Mouse (Mus musculus) regulatory T cell (primary cell): Measurements from ENCODE around the gene Hdac11.

Experiments used
- in situ Hi-C: fragments of 300-600 bp; cut with MboI, MseI; formaldehyde crosslinking; loops from one replicate; pipeline ENCODE4 v1.15.1; 2025; ENCODE audit warnings: high pct_unique_total_duplicates

The Hdac11 gene

GRCm38 (mm10) chr6:91169129-91169528 lies 12.7 kb downstream of the Hdac11 start:
- in situ Hi-C loops, result no loop called here

DNA sequence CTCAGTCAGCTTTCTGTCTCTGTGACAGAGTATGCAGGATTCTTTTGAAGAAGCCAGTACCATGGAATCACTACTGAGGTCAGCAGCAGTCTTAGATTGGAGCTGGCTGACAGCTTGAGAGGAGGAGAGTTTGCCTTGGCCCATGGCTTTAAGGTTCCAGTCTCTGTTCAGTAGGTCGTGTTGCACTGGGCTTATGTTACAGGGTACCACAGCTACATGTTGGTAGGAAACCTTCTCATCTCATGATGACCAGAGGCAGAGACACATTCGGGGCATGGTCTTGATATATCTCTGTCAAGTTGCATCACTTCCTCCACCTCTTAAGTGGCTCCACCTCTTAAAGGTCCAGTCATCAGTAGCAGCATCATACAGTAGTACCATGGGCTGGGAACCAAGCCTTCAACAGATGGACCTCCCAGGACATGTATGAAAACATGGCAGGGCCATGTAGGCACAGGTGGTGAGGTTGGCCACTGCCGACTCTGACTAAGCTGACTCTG lies 15.0 kb downstream of the Hdac11 start:
- in situ Hi-C loops, result no loop called here

DNA sequence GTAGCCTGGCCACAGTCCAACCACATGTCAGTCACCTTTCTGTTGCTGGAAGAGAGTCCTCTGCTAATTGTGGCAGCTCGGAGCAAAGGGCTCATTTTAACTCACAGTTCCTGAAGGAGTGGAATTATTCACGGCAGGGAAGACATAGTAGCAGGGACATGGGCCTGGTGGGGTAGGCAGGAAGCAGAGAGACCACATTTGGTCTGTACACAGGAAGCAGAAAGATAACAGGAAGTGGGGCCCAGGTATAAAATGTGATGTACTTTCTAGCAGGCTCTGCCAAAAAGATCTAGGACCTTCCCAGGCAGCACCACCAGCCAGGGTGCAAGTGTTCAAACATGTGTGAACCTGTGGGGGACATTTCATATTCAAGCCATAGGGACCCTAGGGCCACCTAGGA lies 15.9 kb downstream of the Hdac11 start:
- in situ Hi-C loops, result no loop called here

DNA sequence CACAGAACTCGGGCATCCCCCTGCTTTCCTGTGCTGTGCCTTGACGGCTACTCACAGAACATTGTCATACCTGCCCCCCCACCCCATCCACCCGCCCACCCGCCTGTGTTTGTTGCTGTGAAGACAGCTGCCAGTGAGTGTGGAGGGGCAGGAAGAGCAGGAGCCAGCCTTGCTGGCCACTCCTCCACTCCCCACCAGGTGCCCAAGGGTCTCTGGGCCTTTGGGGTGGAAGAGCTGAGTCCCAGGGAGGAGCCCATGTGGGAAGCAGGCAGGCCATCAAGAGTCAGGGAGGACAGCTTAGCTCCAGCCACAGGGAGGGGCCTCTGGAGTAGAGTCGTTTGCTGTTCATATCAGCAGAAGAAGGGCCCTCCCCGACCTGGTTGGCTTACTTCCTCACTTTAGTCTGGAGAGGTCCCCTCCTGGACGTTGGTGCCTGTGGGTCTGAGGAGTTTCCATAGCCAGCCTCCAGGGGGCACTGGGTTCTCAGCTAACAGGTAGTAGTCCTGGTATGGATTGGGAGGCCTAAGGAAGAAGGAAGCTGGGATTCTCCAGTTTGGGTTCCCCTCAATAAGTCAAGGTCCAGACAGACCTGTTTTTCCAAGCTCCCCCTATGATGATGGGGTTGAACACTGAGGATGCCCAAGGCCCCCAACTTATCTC lies 16.9 kb downstream of the Hdac11 start:
- in situ Hi-C loops, result no loop called here

- in situ Hi-C loops, result no loop called here
Measured at GRCm38 (mm10) chr6:91174211-91174610, 17.7 kb downstream of the Hdac11 start.

DNA sequence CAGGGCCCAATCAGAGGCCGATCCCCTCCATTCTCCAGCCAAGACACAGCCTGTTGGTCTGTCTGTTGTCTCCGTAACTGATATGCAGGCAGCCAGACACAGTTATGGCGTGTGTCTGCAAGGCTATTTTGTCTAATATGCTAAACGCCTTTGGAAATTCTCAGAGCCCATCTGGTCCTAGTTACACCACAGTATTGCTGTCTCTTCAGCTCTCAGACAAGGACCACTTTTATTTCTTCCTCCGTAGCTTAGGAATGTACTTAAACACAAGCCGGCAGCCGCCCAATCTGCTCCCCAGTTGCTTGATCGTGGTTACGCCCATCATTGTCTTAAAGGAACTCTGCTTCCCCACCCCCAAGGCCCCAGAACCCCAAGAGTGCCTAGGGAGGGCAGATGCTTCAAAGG lies 24.3 kb downstream of the Hdac11 start:
- in situ Hi-C loops, result loop anchor here (5.0 kb wide), 1 partner anchor 102 kb away; no protein-coding TSS in a partner anchor

DNA sequence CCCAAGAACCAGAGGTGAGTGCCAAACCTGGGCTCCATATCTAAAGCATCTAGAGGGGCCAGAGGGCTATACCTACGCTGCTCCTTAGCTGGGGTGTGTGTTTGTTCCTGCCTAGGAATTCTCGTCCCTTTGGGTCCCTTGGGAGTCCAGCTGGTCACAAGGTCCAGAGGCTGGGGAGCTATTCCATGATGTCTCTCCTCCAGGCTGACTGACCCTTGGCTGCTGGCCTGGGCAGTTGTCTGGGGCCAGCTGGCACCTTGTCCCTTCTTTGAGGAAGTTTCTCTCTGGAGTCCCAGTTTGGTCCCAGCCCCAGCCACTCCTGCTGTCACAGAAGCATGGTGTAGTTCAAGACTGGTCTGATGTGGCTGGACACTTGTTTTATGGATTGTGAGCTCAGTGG lies 24.9 kb downstream of the Hdac11 start:
- in situ Hi-C loops, result loop anchor here (5.0 kb wide), 1 partner anchor 101 kb away; no protein-coding TSS in a partner anchor

GRCm38 (mm10) chr6:91182075-91182490 lies 25.6 kb downstream of the Hdac11 start:
- in situ Hi-C loops, result loop anchor here (5.0 kb wide), 1 partner anchor 100 kb away; no protein-coding TSS in a partner anchor

GRCm38 (mm10) chr6:91183041-91183440 lies 26.6 kb downstream of the Hdac11 start:
- in situ Hi-C loops, result loop anchor here (5.0 kb wide), 1 partner anchor 99 kb away; no protein-coding TSS in a partner anchor

- in situ Hi-C loops, result loop anchor here (5.0 kb wide), 1 partner anchor 98 kb away; no protein-coding TSS in a partner anchor
Measured at GRCm38 (mm10) chr6:91183980-91184379, 27.5 kb downstream of the Hdac11 start.

GRCm38 (mm10) chr6:91184776-91185175 lies 28.3 kb downstream of the Hdac11 start:
- in situ Hi-C loops, result loop anchor here (5.0 kb wide), 1 partner anchor 98 kb away; no protein-coding TSS in a partner anchor

GRCm38 (mm10) chr6:91185502-91185901 lies 29.0 kb downstream of the Hdac11 start:
- in situ Hi-C loops, result no loop called here

- in situ Hi-C loops, result no loop called here
Measured at GRCm38 (mm10) chr6:91186161-91186931, 29.9 kb downstream of the Hdac11 start.

DNA sequence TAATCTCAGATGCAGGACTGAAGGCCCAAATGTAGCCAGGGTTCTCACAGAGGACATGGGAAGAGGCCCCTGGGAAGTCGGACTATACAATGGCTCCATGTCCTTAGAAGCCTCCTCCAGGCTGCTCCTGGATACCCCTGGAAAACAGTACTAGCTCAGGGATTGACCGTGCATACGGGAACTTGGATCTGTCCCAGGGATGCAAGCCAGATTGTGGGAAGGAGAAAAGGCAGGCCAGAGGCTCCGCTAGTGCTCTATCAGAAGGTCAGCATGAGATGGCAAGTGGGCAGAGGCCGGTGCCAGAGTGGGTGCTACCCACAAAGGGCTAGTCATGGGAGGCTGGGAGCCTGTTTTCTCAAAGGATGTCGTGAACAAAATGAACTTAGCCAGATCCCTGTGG lies 30.5 kb downstream of the Hdac11 start:
- in situ Hi-C loops, result no loop called here

DNA sequence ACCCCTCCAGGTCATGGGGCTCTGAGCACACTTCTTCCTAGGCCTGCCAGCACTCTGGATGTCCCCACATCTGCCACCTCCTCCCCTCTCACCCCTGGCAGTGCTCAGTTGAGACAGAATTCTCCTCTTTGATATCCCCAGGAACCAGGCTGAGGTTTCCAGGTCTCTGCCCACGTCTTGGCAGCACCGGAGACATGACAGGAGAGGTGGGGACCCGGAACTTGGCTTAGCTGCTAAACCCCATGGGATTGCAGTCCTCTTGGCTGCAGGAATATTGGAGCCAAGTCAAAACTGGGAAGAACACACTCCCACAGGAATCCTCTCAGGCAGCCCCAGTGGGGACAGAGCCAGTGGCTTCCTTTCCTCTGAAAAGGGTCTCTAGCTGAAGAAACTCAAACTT lies 31.4 kb downstream of the Hdac11 start:
- in situ Hi-C loops, result no loop called here

GRCm38 (mm10) chr6:91189971-91190370 lies 33.5 kb downstream of the Hdac11 start:
- in situ Hi-C loops, result loop anchor here (10.0 kb wide), 1 partner anchor 1145 kb away; no protein-coding TSS in a partner anchor

DNA sequence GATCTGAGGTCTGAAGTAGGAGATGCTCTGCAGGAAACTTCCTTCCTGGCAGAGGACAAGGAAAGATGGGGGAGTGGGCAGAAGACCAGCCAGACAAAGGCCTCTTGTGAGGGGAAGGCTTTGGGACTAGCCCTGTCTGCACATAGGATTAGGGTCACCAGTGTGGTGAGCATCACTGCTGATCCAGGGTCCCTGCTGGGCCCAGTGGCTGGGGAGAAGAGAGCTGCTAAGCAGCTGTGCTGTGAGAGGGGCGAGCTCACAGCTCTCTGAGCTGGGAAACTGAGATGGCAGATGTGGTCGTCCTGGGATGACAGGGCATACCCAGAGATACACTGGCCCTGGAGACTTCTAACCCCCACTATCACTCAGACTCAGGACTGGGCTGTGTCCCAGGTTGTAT lies 35.0 kb downstream of the Hdac11 start:
- in situ Hi-C loops, result loop anchor here (10.0 kb wide), 1 partner anchor 1147 kb away; no protein-coding TSS in a partner anchor

GRCm38 (mm10) chr6:91192421-91192820 lies 36.0 kb downstream of the Hdac11 start:
- in situ Hi-C loops, result loop anchor here (10.0 kb wide), 1 partner anchor 1148 kb away; no protein-coding TSS in a partner anchor

DNA sequence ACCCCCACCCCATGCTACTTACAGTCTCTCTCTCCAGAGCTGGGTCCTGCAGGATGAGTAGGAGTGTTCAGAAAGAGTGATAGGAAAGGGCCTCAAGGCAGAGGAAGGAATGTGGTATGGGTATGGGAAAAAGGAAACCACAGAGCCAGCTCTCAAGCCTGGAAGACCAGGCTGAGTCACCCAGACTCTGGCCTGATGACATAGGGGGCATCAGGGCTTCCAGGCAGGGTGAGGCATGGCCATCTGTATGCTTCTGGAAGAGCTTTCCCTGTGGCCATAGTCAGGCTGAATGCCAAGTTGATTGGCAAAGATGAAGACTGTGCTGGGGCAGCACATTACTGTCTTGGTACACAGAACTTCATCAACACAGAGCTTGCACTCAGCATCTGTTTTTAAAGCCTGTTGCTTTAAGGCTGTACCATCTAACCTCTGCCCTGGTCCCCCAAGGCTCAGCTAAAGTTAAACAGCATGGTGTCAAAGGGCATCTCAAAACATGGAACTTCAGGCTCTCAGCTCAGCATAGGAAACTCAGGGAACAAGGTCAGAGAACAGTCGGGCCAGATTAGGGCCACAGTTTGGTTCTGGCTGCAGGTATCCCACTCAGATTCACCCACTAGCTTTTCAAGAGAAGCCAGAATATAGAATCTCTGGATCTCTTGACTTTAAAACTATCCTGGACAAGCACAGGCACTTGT lies 36.5 kb downstream of the Hdac11 start:
- in situ Hi-C loops, result loop anchor here (10.0 kb wide), 1 partner anchor 1148 kb away; no protein-coding TSS in a partner anchor

DNA sequence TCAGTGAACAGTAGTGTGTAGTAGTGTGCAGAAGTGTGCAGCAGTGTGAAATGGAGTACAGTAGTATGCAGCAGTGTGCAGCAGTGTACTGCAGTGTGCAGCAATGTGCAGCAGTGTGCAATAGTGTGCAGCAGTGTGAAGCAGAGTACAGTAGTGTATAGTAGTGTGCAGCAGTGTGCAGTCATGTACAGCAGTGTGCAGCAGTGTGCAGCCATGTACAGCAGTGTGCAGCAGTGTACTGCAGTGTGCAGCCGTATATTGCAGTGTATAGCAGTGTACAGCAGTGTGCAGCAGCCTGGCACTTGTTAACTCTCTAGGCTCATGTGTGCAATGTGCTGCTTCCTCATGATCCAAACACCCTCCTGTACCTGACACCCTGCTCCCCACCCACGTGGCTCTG lies 42.0 kb downstream of the Hdac11 start:
- in situ Hi-C loops, result loop anchor here (10.0 kb wide), 1 partner anchor 1154 kb away; no protein-coding TSS in a partner anchor

DNA sequence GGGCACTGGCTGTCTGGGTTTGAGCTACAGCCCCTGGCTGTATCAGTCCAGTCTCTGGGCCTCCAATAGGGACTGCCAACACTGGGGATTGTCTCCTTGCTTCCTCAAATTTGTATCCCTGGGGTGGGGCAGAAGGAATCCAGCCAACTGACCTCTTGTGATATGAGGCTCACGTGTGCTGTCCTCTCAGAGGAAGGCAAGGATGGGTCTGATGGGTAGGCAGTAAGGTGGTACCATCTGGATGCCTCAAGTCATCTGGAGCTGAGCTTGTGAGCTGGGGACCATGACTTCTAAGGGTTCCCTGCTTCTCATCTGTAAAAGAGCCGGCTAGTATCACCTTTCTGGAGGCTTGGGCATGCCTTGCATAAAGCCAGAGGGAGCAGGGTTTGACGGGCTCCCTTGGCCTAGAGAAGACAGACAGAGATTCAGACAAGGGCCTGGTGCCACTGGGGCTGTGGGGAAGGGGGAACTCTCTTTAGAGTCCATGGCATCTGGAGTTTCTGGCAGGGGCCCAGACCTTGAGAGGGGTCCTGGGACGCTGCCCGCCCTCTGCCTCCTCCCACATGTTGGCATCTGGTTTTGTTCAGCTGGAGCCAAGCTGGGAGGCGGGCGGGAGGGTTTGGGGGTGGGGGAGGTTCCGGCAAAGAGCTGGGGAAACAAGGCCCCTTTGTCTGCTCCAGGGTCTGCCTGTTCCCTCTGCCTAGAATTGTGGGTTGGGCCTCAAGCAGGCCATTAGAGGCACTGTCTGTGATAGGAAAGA lies 44.1 kb downstream of the Hdac11 start:
- in situ Hi-C loops, result no loop called here
